Mouse (Mus musculus): ENCODE measurements around the gene Trpm2. TPM values are rescaled to one million over a fixed set of nuclear protein-coding genes. Genes with fewer than 3 reads are reported as not detected.
"Not testable (repeated sequence)": the region's sequence is repeated elsewhere in the genome, so short reads cannot be mapped to it uniquely, and the experiment has no call there.

The Trpm2 gene
- total RNA-seq (2021), result 1.2 and 2.7 TPM in 2 replicates
- long read RNA-seq, partial matches to known transcripts, result 2 of 2 reads
- long read RNA-seq, other reads (novel, unspliced or antisense), result 0 of 2 reads

- DNase-seq, result no peak
Observed at GRCm38 (mm10) chr10:77970481-77970880, at the start of gene Trpm2. TSS of gene Trpm2 (minus strand) at chr10:77970563.

GRCm38 (mm10) chr10:78019984-78020383, 49.6 kb upstream of the Trpm2 start:
- DNase-seq, result not testable (repeated sequence)

GRCm38 (mm10) chr10:78019291-78019690, 48.9 kb upstream of the Trpm2 start:
- DNase-seq, result no peak

- DNase-seq, result peak; percentile 85
Observed at GRCm38 (mm10) chr10:78018797-78019203, 48.4 kb upstream of the Trpm2 start.

- DNase-seq, result no peak
Observed at GRCm38 (mm10) chr10:78016366-78016765, 46.0 kb upstream of the Trpm2 start.

GRCm38 (mm10) chr10:78015489-78015888, 45.1 kb upstream of the Trpm2 start:
- DNase-seq, result no peak

GRCm38 (mm10) chr10:78012661-78013495, 42.5 kb upstream of the Trpm2 start:
- no peak for DNase-seq

- not testable (repeated sequence) for DNase-seq
Observed at GRCm38 (mm10) chr10:78011116-78011515, 40.8 kb upstream of the Trpm2 start.

- no peak for DNase-seq
Observed at GRCm38 (mm10) chr10:78010335-78010734, 40.0 kb upstream of the Trpm2 start.

- no peak for DNase-seq
Observed at GRCm38 (mm10) chr10:78009945-78010293, 39.6 kb upstream of the Trpm2 start, which contains the start of gene Pfkl. TSS of gene Pfkl (minus strand) at chr10:78010083.

GRCm38 (mm10) chr10:78009184-78009944, 39.0 kb upstream of the Trpm2 start:
- DNase-seq, result peak; percentile 98

- DNase-seq, result no peak
Observed at GRCm38 (mm10) chr10:78008169-78008568, 37.8 kb upstream of the Trpm2 start.

- DNase-seq, result no peak
Observed at GRCm38 (mm10) chr10:78007203-78007602, 36.8 kb upstream of the Trpm2 start.

GRCm38 (mm10) chr10:78005791-78006438, 35.6 kb upstream of the Trpm2 start:
- DNase-seq, result no peak

GRCm38 (mm10) chr10:78004479-78005100, 34.2 kb upstream of the Trpm2 start:
- DNase-seq, result no peak

GRCm38 (mm10) chr10:78002316-78002715, 32.0 kb upstream of the Trpm2 start:
- no peak for DNase-seq

- DNase-seq, result no peak
Observed at GRCm38 (mm10) chr10:78001796-78002195, 31.4 kb upstream of the Trpm2 start.

GRCm38 (mm10) chr10:78000200-78000599, 29.8 kb upstream of the Trpm2 start:
- DNase-seq, result no peak

GRCm38 (mm10) chr10:77995639-77996038, 25.3 kb upstream of the Trpm2 start:
- no peak for DNase-seq

GRCm38 (mm10) chr10:77985775-77986174, 15.4 kb upstream of the Trpm2 start:
- no peak for DNase-seq

- peak; percentile 70 for DNase-seq
Observed at GRCm38 (mm10) chr10:77984660-77985059, 14.3 kb upstream of the Trpm2 start.

Measured in adrenal gland, postnatal 25 days (tissue).